Mouse (Mus musculus): ENCODE measurements around the gene Itih3. TPM values are rescaled to one million over a fixed set of nuclear protein-coding genes. Genes with fewer than 3 reads are reported as not detected.

Itih3 gene
- polyA plus RNA-seq (2015; fragmentation: Nextera tagmentation; extraction: Ambion mirVana), result 3.6 and 8.1 TPM in 2 replicates

DNA sequence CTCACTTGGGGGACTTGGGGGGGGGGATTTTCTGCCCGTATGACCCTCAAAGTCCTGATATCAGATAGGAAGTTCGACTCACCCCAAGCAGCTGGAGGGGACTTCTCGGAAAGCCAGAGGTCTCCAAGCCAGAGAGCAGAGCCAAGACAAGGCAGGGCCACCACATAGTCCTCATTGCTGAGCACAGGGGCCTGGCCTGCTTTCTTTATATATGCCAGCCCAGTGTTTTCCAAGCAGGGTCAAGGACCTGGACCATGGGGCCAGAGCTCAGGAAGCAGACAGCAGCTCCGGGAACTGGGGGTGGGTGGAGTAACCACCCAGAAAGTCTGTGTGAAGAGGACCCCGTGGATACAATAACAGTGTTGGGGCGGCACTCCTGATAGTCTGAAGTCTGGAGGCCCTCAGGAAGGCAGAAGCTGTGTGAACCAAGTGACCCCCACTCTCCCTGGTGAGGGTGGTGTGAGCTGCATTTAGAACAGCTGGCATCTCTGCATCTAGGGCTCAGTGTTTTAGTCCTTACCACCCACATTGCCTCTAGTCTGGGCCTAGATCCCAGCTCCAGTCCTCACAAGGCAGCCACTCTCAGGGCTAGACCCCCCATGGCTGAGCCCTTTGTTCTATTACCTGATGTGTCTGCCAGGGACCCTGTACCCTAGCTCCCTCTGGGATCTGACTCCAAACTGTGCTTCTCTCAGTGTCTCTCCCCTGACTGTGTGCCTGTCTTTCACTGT, at the start of gene Itih3:
Gene Itih3, minus strand, starts transcription at position 386 of the 731 bp plus-strand sequence.
- Histone ChIP-seq H3K27ac (ENCODE audit: low read length) (no peak within 1 kb of the TSS), H3K4me2 (ENCODE audit: low read depth, low read length) (no peak within 1 kb of the TSS), H3K9me3 (ENCODE audit: control insufficient read depth, low read length) (no peaks in the 10 kb centered on the region), H3K4me3 (ENCODE audit: low read length) (no peak within 1 kb of the TSS), H3K36me3 (ENCODE audit: control insufficient read depth, insufficient read depth, low read length) (no peaks in the 10 kb centered on the region), H3K4me1 (ENCODE audit: control insufficient read depth, insufficient read depth, low read length) (no peaks in the 10 kb centered on the region), H3K9ac (ENCODE audit: low read depth, low read length) (no peak within 1 kb of the TSS), H3K27me3 (replicated peaks; ENCODE audit: control insufficient read depth, insufficient read depth, low read length) (no peaks in the 10 kb centered on the region)
- no peak for ATAC-seq
- 54% methylated on average over 6 of the region's 6 CpGs for WGBS

DNA sequence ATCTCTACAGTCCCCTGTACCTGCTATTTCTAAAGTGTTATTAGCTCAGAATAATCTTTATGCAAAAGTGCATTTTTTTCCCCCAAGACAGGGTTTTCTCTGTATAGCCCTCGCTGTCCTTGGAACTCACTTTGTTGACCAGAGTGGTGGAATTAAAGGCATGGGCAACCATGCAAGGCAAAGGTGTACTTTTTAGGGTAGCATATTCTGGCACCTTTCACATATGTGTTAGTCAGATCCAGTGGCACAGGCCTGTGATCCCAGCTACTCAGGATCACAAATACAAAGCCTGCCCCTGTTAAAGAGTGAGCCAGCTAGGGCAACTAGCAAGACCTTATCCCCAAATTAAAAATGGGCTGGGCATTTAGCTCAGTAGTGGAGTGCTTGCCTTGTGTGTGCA, 36.8 kb upstream of the Itih3 start:
- no peak overlapping the region for H3K27ac ChIP-seq (ENCODE audit: low read length)

DNA sequence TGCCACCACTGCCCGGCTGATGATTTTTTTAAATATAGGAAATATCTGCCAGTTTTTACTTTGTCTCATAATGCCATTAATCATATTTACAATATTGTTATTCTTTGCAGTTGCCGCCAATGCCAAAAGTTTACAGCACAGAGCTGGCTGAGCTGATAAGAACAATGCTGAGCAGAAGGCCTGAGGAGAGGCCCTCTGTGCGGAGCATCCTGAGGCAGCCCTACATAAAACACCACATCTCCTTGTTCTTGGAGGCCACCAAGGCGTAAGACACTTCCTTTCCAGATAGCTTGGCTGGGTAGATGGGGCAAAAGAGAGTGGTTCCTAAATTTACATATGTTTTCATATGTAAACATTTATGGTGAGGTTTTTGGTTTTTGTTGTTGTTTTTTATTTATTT, 35.5 kb upstream of the Itih3 start:
- Histone ChIP-seq H3K9ac (ENCODE audit: low read depth, low read length) (no peak overlapping the region), H3K4me2 (ENCODE audit: low read depth, low read length) (no peak overlapping the region), H3K4me3 (ENCODE audit: low read length) (no peak overlapping the region), H3K9me3 (ENCODE audit: control insufficient read depth, low read length) (no peaks in the 10 kb centered on the region), H3K36me3 (ENCODE audit: control insufficient read depth, insufficient read depth, low read length) (no peaks in the 10 kb centered on the region), H3K27me3 (replicated peaks; ENCODE audit: control insufficient read depth, insufficient read depth, low read length) (no peaks in the 10 kb centered on the region), H3K27ac (ENCODE audit: low read length) (no peak overlapping the region), H3K4me1 (ENCODE audit: control insufficient read depth, insufficient read depth, low read length) (no peaks in the 10 kb centered on the region)
- ATAC-seq, result no peak
- WGBS, result 88% methylated on average over 4 of the region's 4 CpGs

More for the DNA sequence above, 36.8 kb upstream of the Itih3 start:
- H3K36me3 ChIP-seq (ENCODE audit: control insufficient read depth, insufficient read depth, low read length), result no peaks in the 10 kb centered on the region
- 88% methylated on average over 1 of the region's 1 CpGs for WGBS
- H3K9ac ChIP-seq (ENCODE audit: low read depth, low read length), result no peak overlapping the region
- no peaks in the 10 kb centered on the region for H3K27me3 ChIP-seq (replicated peaks; ENCODE audit: control insufficient read depth, insufficient read depth, low read length)
- no peak for ATAC-seq
- no peaks in the 10 kb centered on the region for H3K4me1 ChIP-seq (ENCODE audit: control insufficient read depth, insufficient read depth, low read length)
- no peak overlapping the region for H3K4me2 ChIP-seq (ENCODE audit: low read depth, low read length)
- H3K4me3 ChIP-seq (ENCODE audit: low read length), result no peak overlapping the region
- H3K9me3 ChIP-seq (ENCODE audit: control insufficient read depth, low read length), result no peaks in the 10 kb centered on the region

DNA sequence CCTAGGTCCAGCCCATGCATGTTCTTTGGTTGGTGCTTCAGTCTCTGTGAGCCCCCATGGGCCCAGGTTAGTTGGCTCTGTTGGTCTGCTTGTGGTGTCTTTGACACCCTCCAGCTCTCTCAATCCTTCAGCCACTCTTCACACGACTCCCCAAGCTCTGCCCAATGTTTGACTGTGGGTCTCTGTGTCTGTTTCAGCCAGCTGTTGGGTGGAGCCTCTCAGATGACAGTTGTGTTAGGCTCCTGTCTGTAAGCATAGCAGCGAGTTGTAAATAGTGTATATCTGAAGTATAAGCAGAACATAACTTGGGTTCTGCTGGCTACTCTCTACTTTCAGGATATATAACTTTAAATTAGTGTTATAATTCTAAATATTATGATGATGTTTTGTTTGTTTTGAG, 35.0 kb upstream of the Itih3 start:
- Histone ChIP-seq H3K9me3 (ENCODE audit: control insufficient read depth, low read length) (no peaks in the 10 kb centered on the region), H3K36me3 (ENCODE audit: control insufficient read depth, insufficient read depth, low read length) (no peaks in the 10 kb centered on the region), H3K4me3 (ENCODE audit: low read length) (no peak overlapping the region), H3K27ac (ENCODE audit: low read length) (no peak overlapping the region), H3K4me2 (ENCODE audit: low read depth, low read length) (no peak overlapping the region), H3K9ac (ENCODE audit: low read depth, low read length) (no peak overlapping the region), H3K4me1 (ENCODE audit: control insufficient read depth, insufficient read depth, low read length) (no peaks in the 10 kb centered on the region), H3K27me3 (replicated peaks; ENCODE audit: control insufficient read depth, insufficient read depth, low read length) (no peaks in the 10 kb centered on the region)
- ATAC-seq, result no peak
- 72% methylated on average over 2 of the region's 2 CpGs for WGBS

DNA sequence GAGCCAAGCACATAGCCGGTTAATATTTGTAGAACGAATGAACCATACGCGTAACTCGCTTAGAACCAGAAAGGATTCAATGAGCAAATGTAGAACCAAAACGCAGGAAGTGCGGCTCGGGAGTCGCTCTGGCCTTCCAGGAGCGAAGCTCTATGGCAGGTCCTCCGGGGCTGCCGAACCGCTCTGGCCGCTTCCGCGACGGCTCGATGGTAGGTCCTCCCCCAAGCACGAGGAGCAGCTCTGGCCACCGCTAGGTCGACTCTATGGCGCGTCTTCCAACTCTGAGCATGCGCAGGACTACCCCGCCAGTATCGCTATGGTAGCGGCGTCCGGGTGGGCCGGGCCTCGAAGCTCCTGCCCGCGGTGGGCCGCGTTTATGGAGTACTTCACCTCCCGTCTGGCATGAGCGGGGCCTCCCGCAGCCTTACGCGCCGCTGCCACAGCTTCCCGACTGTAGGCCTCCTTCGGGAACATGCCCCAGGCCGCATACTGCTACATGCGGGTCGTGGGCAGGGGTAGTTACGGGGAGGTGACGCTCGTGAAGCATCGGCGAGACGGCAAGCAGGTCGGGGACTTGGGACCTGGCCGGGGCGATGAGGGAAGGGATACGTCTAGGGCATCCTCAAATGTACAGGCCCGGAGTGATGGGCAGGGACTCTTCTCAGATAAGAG, 27.7 kb upstream of the Itih3 start, which contains the start of gene Nek4:
Gene Nek4, plus strand, starts transcription at position 224 of the 672 bp plus-strand sequence.
- no peaks in the 10 kb centered on the region for H3K9me3 ChIP-seq (ENCODE audit: control insufficient read depth, low read length)
- 0 out of 2 replicates have a peak within 1 kb of the TSS, but pooled peaks have one; percentile 61 for H3K27ac ChIP-seq (ENCODE audit: low read length)
- no peaks in the 10 kb centered on the region for H3K27me3 ChIP-seq (replicated peaks; ENCODE audit: control insufficient read depth, insufficient read depth, low read length)
- H3K4me3 ChIP-seq (ENCODE audit: low read length), result peak within 1 kb of the TSS; percentile 92
- peak within 1 kb of the TSS; percentile 90 for H3K9ac ChIP-seq (ENCODE audit: low read depth, low read length)
- peaks cover 3% of the 10 kb centered on the region; the same call in 1 of the 2 replicates for H3K4me1 ChIP-seq (ENCODE audit: control insufficient read depth, insufficient read depth, low read length)
- WGBS, result under 1% methylated on average over 57 of the region's 57 CpGs
- H3K36me3 ChIP-seq (ENCODE audit: control insufficient read depth, insufficient read depth, low read length), result no peaks in the 10 kb centered on the region
- peak within 1 kb of the TSS; percentile 72 for H3K4me2 ChIP-seq (ENCODE audit: low read depth, low read length)
- ATAC-seq, result peak; percentile 99

DNA sequence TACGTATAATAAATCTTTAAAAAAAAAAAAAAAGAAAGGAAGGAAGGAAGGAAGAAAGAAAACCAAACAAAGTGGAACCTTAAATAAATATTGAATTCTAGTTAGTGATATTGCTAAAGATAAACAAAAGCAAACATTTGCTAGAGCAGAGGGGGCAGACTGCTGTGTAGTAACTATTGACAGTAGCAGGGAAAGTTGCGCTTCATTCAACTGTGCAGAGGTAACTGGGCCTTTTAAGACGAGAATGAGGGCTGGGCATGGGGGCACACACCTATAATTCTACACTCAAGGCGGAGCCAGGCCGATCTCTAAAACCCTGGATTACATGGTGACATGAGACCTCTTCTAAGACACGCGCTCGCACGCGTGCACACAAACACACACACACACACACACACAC, 26.4 kb upstream of the Itih3 start:
- ATAC-seq, result no peak

DNA sequence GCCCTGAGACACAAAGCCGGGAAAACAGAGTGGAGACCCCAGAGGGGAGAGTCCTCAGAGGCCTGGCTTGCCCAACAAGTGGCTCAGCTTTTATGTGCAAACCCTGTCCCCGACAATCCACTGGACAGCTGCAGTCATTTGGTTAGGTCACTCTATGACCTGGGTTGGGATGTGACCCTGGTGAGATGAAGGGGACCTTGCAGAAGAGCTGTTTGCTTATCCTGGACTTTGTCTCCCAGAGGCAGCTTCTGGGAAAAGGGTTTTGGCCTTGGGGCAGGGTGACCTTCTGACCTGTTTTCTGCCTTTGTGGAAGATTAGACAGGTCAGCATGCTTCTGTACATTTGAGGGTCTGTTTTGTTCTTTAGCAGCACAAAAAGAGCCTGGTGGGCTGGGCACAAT, 21.2 kb upstream of the Itih3 start:
- H3K9ac ChIP-seq (ENCODE audit: low read depth, low read length), result no peak overlapping the region
- 71% methylated on average over 2 of the region's 2 CpGs for WGBS
- H3K36me3 ChIP-seq (ENCODE audit: control insufficient read depth, insufficient read depth, low read length), result no peaks in the 10 kb centered on the region
- H3K4me3 ChIP-seq (ENCODE audit: low read length), result no peak overlapping the region
- H3K27ac ChIP-seq (ENCODE audit: low read length), result no peak overlapping the region
- H3K27me3 ChIP-seq (replicated peaks; ENCODE audit: control insufficient read depth, insufficient read depth, low read length), result no peaks in the 10 kb centered on the region
- no peaks in the 10 kb centered on the region for H3K9me3 ChIP-seq (ENCODE audit: control insufficient read depth, low read length)
- H3K4me2 ChIP-seq (ENCODE audit: low read depth, low read length), result no peak overlapping the region
- H3K4me1 ChIP-seq (ENCODE audit: control insufficient read depth, insufficient read depth, low read length), result no peaks in the 10 kb centered on the region
- ATAC-seq, result no peak

More for the DNA sequence above, 26.4 kb upstream of the Itih3 start:
- Histone ChIP-seq H3K36me3 (ENCODE audit: control insufficient read depth, insufficient read depth, low read length) (no peaks in the 10 kb centered on the region), H3K27ac (ENCODE audit: low read length) (no peak overlapping the region), H3K4me1 (ENCODE audit: control insufficient read depth, insufficient read depth, low read length) (peaks cover 3% of the 10 kb centered on the region; the same call in 1 of the 2 replicates), H3K4me2 (ENCODE audit: low read depth, low read length) (no peak overlapping the region), H3K27me3 (replicated peaks; ENCODE audit: control insufficient read depth, insufficient read depth, low read length) (no peaks in the 10 kb centered on the region), H3K9ac (ENCODE audit: low read depth, low read length) (no peak overlapping the region), H3K4me3 (ENCODE audit: low read length) (no peak overlapping the region), H3K9me3 (ENCODE audit: control insufficient read depth, low read length) (no peaks in the 10 kb centered on the region)
- 85% methylated on average over 10 of the region's 10 CpGs for WGBS

DNA sequence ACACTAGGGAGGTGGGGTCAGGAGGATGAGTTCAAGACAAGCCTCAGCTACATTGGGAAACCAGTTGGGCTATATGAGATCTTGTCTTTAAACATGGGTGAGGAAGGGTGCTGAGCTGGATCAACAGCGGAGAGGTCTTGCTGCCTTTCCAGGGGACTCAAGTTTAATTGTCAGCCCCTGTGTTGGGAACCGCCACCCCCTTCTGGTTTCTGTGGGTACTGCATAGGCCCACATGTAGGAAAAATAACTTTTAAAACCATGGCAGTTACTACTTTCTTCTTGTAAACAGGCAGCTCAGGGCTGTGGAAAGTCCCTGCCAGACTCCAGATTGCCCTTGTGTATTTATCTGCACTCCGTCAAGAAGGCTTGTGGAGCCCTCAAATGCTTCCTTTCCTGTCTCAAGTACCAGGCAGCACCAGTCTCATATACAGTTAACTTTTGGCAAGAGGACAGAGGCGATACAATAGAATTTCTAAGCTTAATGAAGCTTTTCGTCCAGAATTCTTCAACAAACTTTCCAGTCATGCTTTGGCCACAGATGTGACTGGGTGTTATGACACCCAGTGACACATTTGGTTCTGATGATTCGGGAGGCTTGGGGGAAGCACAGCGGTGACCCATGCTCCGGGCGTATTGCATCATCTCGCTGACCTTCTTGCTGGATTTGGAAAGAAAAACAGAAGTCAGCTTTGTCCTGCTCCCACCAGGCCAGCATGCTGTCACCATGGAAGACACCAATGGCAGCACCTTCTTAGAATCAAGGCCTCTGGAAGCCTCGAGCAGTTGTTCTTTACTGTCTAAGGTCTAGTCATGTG, 20.5 kb upstream of the Itih3 start:
- no peaks in the 10 kb centered on the region for H3K9me3 ChIP-seq (ENCODE audit: control insufficient read depth, low read length)
- 63% methylated on average over 11 of the region's 11 CpGs for WGBS
- H3K4me1 ChIP-seq (ENCODE audit: control insufficient read depth, insufficient read depth, low read length), result no peaks in the 10 kb centered on the region
- H3K9ac ChIP-seq (ENCODE audit: low read depth, low read length), result no peak overlapping the region
- H3K4me3 ChIP-seq (ENCODE audit: low read length), result no peak overlapping the region
- ATAC-seq, result 0 out of 2 replicates have a peak, but pooled peaks have one; percentile 21
- H3K27me3 ChIP-seq (replicated peaks; ENCODE audit: control insufficient read depth, insufficient read depth, low read length), result no peaks in the 10 kb centered on the region
- no peak overlapping the region for H3K4me2 ChIP-seq (ENCODE audit: low read depth, low read length)
- no peaks in the 10 kb centered on the region for H3K36me3 ChIP-seq (ENCODE audit: control insufficient read depth, insufficient read depth, low read length)
- no peak overlapping the region for H3K27ac ChIP-seq (ENCODE audit: low read length)

DNA sequence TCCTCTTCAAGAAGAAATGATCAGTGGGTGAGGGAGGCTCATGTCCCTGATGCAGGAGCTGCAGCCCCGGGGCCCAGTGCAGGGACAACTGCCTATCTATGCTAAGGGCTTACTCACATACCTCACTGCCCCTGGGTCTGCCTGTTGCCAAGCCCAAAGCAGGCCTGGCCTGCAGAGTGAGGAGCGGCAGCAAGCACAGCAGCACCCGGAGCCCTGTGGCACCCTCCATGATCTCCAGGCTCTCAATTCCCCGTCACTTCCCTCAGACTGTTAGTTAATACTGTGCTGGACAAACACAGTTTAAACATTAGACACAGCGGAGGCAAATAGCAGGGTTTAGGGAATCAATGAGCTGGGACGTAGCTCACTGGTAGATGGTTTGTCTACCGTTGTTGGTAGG, 19.5 kb upstream of the Itih3 start, which contains the start of gene Itih1:
Gene Itih1, minus strand, starts transcription at position 252 of the 400 bp plus-strand sequence.
- Histone ChIP-seq H3K27ac (ENCODE audit: low read length) (no peak within 1 kb of the TSS), H3K36me3 (ENCODE audit: control insufficient read depth, insufficient read depth, low read length) (no peaks in the 10 kb centered on the region), H3K4me1 (ENCODE audit: control insufficient read depth, insufficient read depth, low read length) (no peaks in the 10 kb centered on the region), H3K9ac (ENCODE audit: low read depth, low read length) (no peak within 1 kb of the TSS; the same call in 1 of the 2 replicates), H3K4me3 (ENCODE audit: low read length) (no peak within 1 kb of the TSS), H3K27me3 (replicated peaks; ENCODE audit: control insufficient read depth, insufficient read depth, low read length) (no peaks in the 10 kb centered on the region), H3K4me2 (ENCODE audit: low read depth, low read length) (no peak within 1 kb of the TSS), H3K9me3 (ENCODE audit: control insufficient read depth, low read length) (no peaks in the 10 kb centered on the region)
- 70% methylated on average over 7 of the region's 7 CpGs for WGBS
- no peak for ATAC-seq

All from intestine, embryonic 16.5 days (tissue).